Mouse (Mus musculus) neural tube, embryonic 11.5 days (tissue): ENCODE measurements around the gene Olfr1377. TPM values are rescaled to one million over a fixed set of nuclear protein-coding genes. Genes with fewer than 3 reads are reported as not detected.
A peak's percentile ranks its signal among the peaks of the same experiment; 100 is the strongest.
"Not testable (repeated sequence)": the region's sequence is repeated elsewhere in the genome, so short reads cannot be mapped to it uniquely, and the experiment has no call there.

Source experiments
- ATAC-seq: fragments of 200-750 bp; cut with Nextera tagmentation; 2 replicates; pipeline ENCODE4 v1.8.0; 2017; ENCODE audit warnings: moderate number of reproducible peaks, mild to moderate bottlenecking, moderate TSS enrichment, moderate library complexity; ENCODE audit not compliant: insufficient read depth, low FRiP score, low TSS enrichment
- DNase-seq: peaks from one replicate; pipeline ENCODE4 v3.0.0-alpha.2; 2015; ENCODE audit warnings: low spot score
- H3K27ac ChIP-seq: fragments of 300-500 bp; sonication (generic); 2 replicates; pipeline ENCODE4 v1.5.1; 2014; ENCODE audit warnings: low read depth, mild to moderate bottlenecking, low read length
- H3K27me3 ChIP-seq: fragments of 300-500 bp; sonication (generic); 2 replicates; pipeline ENCODE4 v1.6.1; 2014; ENCODE audit warnings: mild to moderate bottlenecking, low read length, mixed read lengths; ENCODE audit not compliant: control insufficient read depth, insufficient read depth
- H3K36me3 ChIP-seq: fragments of 300-500 bp; sonication (generic); 2 replicates; pipeline ENCODE4 v1.6.1; 2014; ENCODE audit warnings: mild to moderate bottlenecking, low read length, moderate library complexity, mixed read lengths; ENCODE audit not compliant: control insufficient read depth, insufficient read depth
- H3K4me1 ChIP-seq: fragments of 300-500 bp; sonication (generic); 2 replicates; pipeline ENCODE4 v1.6.1; 2014; ENCODE audit warnings: low read length, mixed read lengths; ENCODE audit not compliant: control insufficient read depth, insufficient read depth
- H3K4me2 ChIP-seq: fragments of 300-500 bp; sonication (generic); 2 replicates; pipeline ENCODE4 v1.6.1; 2014; ENCODE audit warnings: low read depth, mild to moderate bottlenecking, moderate library complexity
- H3K4me3 ChIP-seq: fragments of 300-500 bp; sonication (generic); 2 replicates; pipeline ENCODE4 v1.5.1; 2014; ENCODE audit warnings: low read depth, low read length
- H3K9ac ChIP-seq: fragments of 300-500 bp; sonication (generic); 2 replicates; pipeline ENCODE4 v1.6.1; 2014; ENCODE audit warnings: mild to moderate bottlenecking, low read length
- H3K9me3 ChIP-seq: fragments of 300-500 bp; sonication (generic); 2 replicates; pipeline ENCODE4 v1.6.1; 2016; ENCODE audit warnings: low read length; ENCODE audit not compliant: control insufficient read depth
- WGBS: fragments of 180-500 bp; shearing (Covaris S2); extraction: QIAGEN DNeasy Blood & Tissue Kit; methylation state at CpG from one replicate; pipeline ENCODE4 v1.1.7; 2014; 5-methylcytosine and 5-hydroxymethylcytosine counted together
- polyA plus RNA-seq: library from polyadenylated mRNA; unstranded; fragments of >200 nt; fragmentation: Nextera tagmentation; extraction: Ambion mirVana; gene quantifications from 2 replicates; pipeline ENCODE4 v1.2.1, GENCODE M21; 2014

Gene Olfr1377
- polyA plus RNA-seq, 1 experiment from 2014 or later = not detected

DNA sequence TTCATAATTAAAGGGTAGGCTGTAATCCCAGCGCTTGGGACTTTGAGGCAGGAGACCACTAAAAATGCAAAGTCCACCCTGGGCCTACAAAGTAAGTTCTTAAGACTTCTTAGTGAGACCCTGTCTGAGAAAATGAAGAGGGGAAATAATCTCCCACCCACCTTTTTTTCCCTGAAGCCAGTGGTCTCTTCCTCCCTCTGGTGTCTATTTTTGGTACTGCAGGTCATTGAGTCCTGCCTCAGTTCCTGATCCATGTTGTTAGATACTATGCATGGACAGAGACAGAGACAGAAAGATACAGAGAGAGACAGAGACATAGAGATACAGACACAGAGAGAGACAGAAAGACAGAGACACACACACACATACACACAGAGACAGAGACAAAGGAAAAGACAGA lies 51.1 kb downstream of the Olfr1377 start:
- WGBS = 24% methylated on average over 1 of the region's 1 CpGs
- no peaks in the 10 kb centered on the region for H3K4me1 ChIP-seq
- H3K4me3 ChIP-seq = no peak overlapping the region
- H3K27ac ChIP-seq = no peak overlapping the region
- no peak for ATAC-seq
- no peaks in the 10 kb centered on the region for H3K9me3 ChIP-seq
- no peak overlapping the region for H3K9ac ChIP-seq
- DNase-seq = peak; percentile 24
- no peak overlapping the region for H3K4me2 ChIP-seq
- no peaks in the 10 kb centered on the region for H3K36me3 ChIP-seq
- H3K27me3 ChIP-seq = no peaks in the 10 kb centered on the region

GRCm38 (mm10) chr11:51034141-51034540 lies 52.4 kb downstream of the Olfr1377 start:
- H3K4me3 ChIP-seq, H3K4me1 ChIP-seq, H3K9me3 ChIP-seq, H3K4me2 ChIP-seq, ATAC-seq, DNase-seq, H3K36me3 ChIP-seq, H3K27ac ChIP-seq, H3K27me3 ChIP-seq, H3K9ac ChIP-seq: not testable (repeated sequence)

- Histone ChIP-seq H3K9me3 (no peaks in the 10 kb centered on the region), H3K36me3 (no peaks in the 10 kb centered on the region), H3K9ac (no peak overlapping the region), H3K27me3 (no peaks in the 10 kb centered on the region), H3K4me3 (no peak overlapping the region), H3K27ac (no peak overlapping the region), H3K4me2 (no peak overlapping the region), H3K4me1 (no peaks in the 10 kb centered on the region)
- ATAC-seq (no peak), DNase-seq (no peak)
- 97% methylated on average over 2 of the region's 2 CpGs for WGBS
Measured at GRCm38 (mm10) chr11:51035951-51036350, 54.2 kb downstream of the Olfr1377 start.

Other genes with a start within 250 kb of the Olfr1377 start
- gene Zfp354c, start 154.2 kb upstream of the Olfr1377 start, polyA plus RNA-seq = 49.0 and 53.8 TPM in 2 replicates
- 0.56 and 0.80 TPM in 2 replicates for gene Zfp879, start 140.4 kb upstream of the Olfr1377 start, polyA plus RNA-seq
- not detected in 2 replicates for gene Grm6, start 131.3 kb upstream of the Olfr1377 start, polyA plus RNA-seq
- gene Zfp454, start 94.3 kb upstream of the Olfr1377 start, polyA plus RNA-seq = 16.0 TPM in 2 replicates
- gene Zfp2, start 65.8 kb upstream of the Olfr1377 start, polyA plus RNA-seq = 27.8 and 34.7 TPM in 2 replicates
- 1.4 and 1.6 TPM in 2 replicates for gene Zfp354b, start 50.3 kb upstream of the Olfr1377 start, polyA plus RNA-seq
- not detected in 2 replicates for gene 4933414I15Rik, start 38.2 kb upstream of the Olfr1377 start, polyA plus RNA-seq
- not detected in 2 replicates for gene Prop1, start 28.2 kb upstream of the Olfr1377 start, polyA plus RNA-seq
- gene Olfr1378, start 15.4 kb upstream of the Olfr1377 start, polyA plus RNA-seq = not detected in 2 replicates
- gene Olfr51, start 21.6 kb downstream of the Olfr1377 start, polyA plus RNA-seq = not detected in 2 replicates
- gene Olfr54, start 32.3 kb downstream of the Olfr1377 start, polyA plus RNA-seq = not detected in 2 replicates
- gene Olfr1375, start 66.1 kb downstream of the Olfr1377 start, polyA plus RNA-seq = not detected in 2 replicates
- 8.6 and 9.9 TPM in 2 replicates for gene Zfp354a, start 77.3 kb downstream of the Olfr1377 start, polyA plus RNA-seq
- not detected in 2 replicates for gene Gm12569, start 238.5 kb downstream of the Olfr1377 start, polyA plus RNA-seq